Mouse (Mus musculus): ENCODE measurements around the gene Hspb2. TPM values are rescaled to one million over a fixed set of nuclear protein-coding genes. Genes with fewer than 3 reads are reported as not detected.

Hspb2 gene
- polyA plus RNA-seq, 1 experiment, result 249 TPM

GRCm38 (mm10) chr9:50767531-50768106 lies 15.5 kb upstream of the Hspb2 start:
- H3ac ChIP-seq (ENCODE audit: control insufficient read depth, insufficient read length), result peak overlapping the region; percentile 56
- no peaks in the 10 kb centered on the region for H3K27me3 ChIP-seq (ENCODE audit: control insufficient read depth, insufficient read depth, insufficient read length)

GRCm38 (mm10) chr9:50763331-50763730 lies 11.2 kb upstream of the Hspb2 start:
- no peaks in the 10 kb centered on the region for H3K79me2 ChIP-seq (ENCODE audit: control insufficient read depth, insufficient read depth)
- TF ChIP-seq TCF12 (IDR thresholded peaks at IDR 0.05; ENCODE audit: insufficient read depth, poor library complexity, severe bottlenecking) (no peak), USF1 (IDR thresholded peaks at IDR 0.05; ENCODE audit: low read depth) (no peak), CEBPB (IDR thresholded peaks at IDR 0.05; ENCODE audit: insufficient read depth, poor library complexity, severe bottlenecking) (no peak), TCF3 (IDR thresholded peaks at IDR 0.05; ENCODE audit: insufficient read length, low read depth) (no peak), E2F4 (IDR thresholded peaks at IDR 0.05; ENCODE audit: insufficient read depth) (no peak), MAX (IDR thresholded peaks at IDR 0.05; ENCODE audit: low read depth) (no peak), SRF (IDR thresholded peaks at IDR 0.05; ENCODE audit: control insufficient read depth, insufficient read length, low read depth) (no peak), REST (IDR thresholded peaks at IDR 0.05; ENCODE audit: insufficient read depth, insufficient read length) (no peak), MYOG (IDR thresholded peaks at IDR 0.05; ENCODE audit: control insufficient read depth in 1 of 3, insufficient read depth in 1 of 3, insufficient read length in 2 of 3, low read depth in 2 of 3) (no peak), POLR2AphosphoS2 (IDR thresholded peaks at IDR 0.05; ENCODE audit: insufficient read length, low read depth) (no peak), POLR2A (IDR thresholded peaks at IDR 0.05; ENCODE audit: insufficient read length, low read depth) (no peak), MYOD1 (IDR thresholded peaks at IDR 0.05; ENCODE audit: control insufficient read depth in 1 of 3, insufficient read length in 2 of 3, low read depth in 2 of 3) (no peak)
- H3ac ChIP-seq (ENCODE audit: control insufficient read depth, insufficient read length), result no peak overlapping the region
- no peaks in the 10 kb centered on the region for H3K27me3 ChIP-seq (ENCODE audit: control insufficient read depth, insufficient read depth, insufficient read length)
- no peaks in the 10 kb centered on the region for H3K36me3 ChIP-seq (ENCODE audit: control insufficient read depth, insufficient read depth)
- no peak overlapping the region for H3K4me3 ChIP-seq
- no peak overlapping the region for H3K4me2 ChIP-seq (ENCODE audit: low read depth)

More at GRCm38 (mm10) chr9:50767531-50768106, 15.5 kb upstream of the Hspb2 start:
- H3K4me2 ChIP-seq (ENCODE audit: low read depth), result peak overlapping the region; percentile 97
- H3K36me3 ChIP-seq (ENCODE audit: control insufficient read depth, insufficient read depth), result no peaks in the 10 kb centered on the region
- TF ChIP-seq E2F4 (IDR thresholded peaks at IDR 0.05; ENCODE audit: insufficient read depth) (no peak), USF1 (IDR thresholded peaks at IDR 0.05; ENCODE audit: low read depth) (no peak), POLR2AphosphoS2 (IDR thresholded peaks at IDR 0.05; ENCODE audit: insufficient read length, low read depth) (no peak)
- H3K4me3 ChIP-seq, result peak overlapping the region; percentile 49
- no peaks in the 10 kb centered on the region for H3K79me2 ChIP-seq (ENCODE audit: control insufficient read depth, insufficient read depth)

DNA sequence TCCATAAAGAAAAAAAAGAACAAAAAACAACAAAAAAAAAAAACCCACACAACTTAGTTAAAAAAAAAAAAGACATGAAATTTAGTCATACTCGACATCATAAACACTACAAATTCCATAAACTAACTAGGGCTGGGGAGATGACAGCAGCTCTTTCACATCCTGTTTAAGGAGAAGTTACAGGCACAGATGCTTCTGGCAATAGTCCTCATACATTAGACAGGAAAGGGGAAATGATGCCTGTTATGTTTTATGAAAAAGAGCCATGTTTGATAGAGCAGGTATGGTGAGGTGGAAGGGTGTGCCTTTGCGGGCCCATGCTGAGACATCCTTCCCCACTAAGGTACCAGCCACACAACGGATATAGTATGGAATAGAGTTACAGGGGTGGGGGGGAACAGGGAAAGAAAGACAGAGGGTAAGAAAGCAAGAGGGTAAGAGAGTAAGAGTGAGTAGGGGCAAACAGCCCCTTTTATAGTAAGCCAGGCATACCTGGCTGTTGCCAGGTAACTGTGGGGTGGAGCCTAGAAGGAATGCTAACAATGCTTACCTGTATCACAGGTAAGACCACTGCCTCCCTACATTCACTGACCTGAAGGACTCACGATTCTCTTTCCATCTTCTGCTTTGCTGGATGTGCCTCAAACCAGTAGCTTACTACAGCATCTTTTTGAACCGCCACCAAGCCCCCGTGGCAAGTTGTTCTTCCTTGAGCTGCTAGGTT lies 9.5 kb upstream of the Hspb2 start:
- Histone ChIP-seq H3ac (ENCODE audit: control insufficient read depth, insufficient read length) (no peak overlapping the region), H3K36me3 (ENCODE audit: control insufficient read depth, insufficient read depth) (peaks cover 5% of the 10 kb centered on the region), H3K4me2 (ENCODE audit: low read depth) (no peak overlapping the region), H3K27me3 (ENCODE audit: control insufficient read depth, insufficient read depth, insufficient read length) (no peaks in the 10 kb centered on the region), H3K79me2 (ENCODE audit: control insufficient read depth, insufficient read depth) (no peaks in the 10 kb centered on the region), H3K4me3 (no peak overlapping the region)
- TF ChIP-seq TCF12 (IDR thresholded peaks at IDR 0.05; ENCODE audit: insufficient read depth, poor library complexity, severe bottlenecking) (no peak), REST (IDR thresholded peaks at IDR 0.05; ENCODE audit: insufficient read depth, insufficient read length) (no peak), E2F4 (IDR thresholded peaks at IDR 0.05; ENCODE audit: insufficient read depth) (no peak)

GRCm38 (mm10) chr9:50756711-50757110 lies 4.6 kb upstream of the Hspb2 start:
- Histone ChIP-seq H3K36me3 (ENCODE audit: control insufficient read depth, insufficient read depth) (peaks cover 12% of the 10 kb centered on the region), H3K79me2 (ENCODE audit: control insufficient read depth, insufficient read depth) (no peaks in the 10 kb centered on the region), H3K4me2 (ENCODE audit: low read depth) (no peak overlapping the region), H3ac (ENCODE audit: control insufficient read depth, insufficient read length) (no peak overlapping the region), H3K27me3 (ENCODE audit: control insufficient read depth, insufficient read depth, insufficient read length) (no peaks in the 10 kb centered on the region), H3K4me3 (no peak overlapping the region)
- TF ChIP-seq MAX (IDR thresholded peaks at IDR 0.05; ENCODE audit: low read depth) (no peak), USF1 (IDR thresholded peaks at IDR 0.05; ENCODE audit: low read depth) (no peak), MYOG (IDR thresholded peaks at IDR 0.05; ENCODE audit: control insufficient read depth in 1 of 3, insufficient read depth in 1 of 3, insufficient read length in 2 of 3, low read depth in 2 of 3) (no peak), POLR2AphosphoS2 (IDR thresholded peaks at IDR 0.05; ENCODE audit: insufficient read length, low read depth) (no peak), TCF12 (IDR thresholded peaks at IDR 0.05; ENCODE audit: insufficient read depth, poor library complexity, severe bottlenecking) (no peak), CEBPB (IDR thresholded peaks at IDR 0.05; ENCODE audit: insufficient read depth, poor library complexity, severe bottlenecking) (no peak), SRF (IDR thresholded peaks at IDR 0.05; ENCODE audit: control insufficient read depth, insufficient read length, low read depth) (no peak), POLR2A (IDR thresholded peaks at IDR 0.05; ENCODE audit: insufficient read length, low read depth) (no peak), TCF3 (IDR thresholded peaks at IDR 0.05; ENCODE audit: insufficient read length, low read depth) (no peak)

DNA sequence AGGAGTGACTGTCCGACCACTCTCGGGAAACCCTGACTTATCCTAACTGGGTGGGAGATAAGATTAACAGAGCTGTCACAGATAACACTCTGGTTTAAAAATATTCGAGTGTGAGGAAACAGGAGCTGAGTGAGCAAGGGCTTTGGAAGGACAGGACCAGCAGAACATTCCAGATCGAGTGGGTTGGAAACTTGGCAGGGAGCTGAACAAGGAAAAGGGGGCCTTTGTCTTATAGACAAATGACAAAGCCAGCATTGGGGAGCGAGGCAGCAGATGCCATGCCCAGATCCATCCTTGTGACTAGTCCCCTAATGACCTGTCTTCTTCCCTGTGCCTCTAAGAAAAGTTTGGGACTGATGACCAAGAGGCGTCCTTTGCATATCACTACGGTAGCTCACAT lies 1.8 kb upstream of the Hspb2 start:
- peak overlapping the region; percentile 76 for H3K4me3 ChIP-seq
- H3ac ChIP-seq (ENCODE audit: control insufficient read depth, insufficient read length), result peak overlapping the region; percentile 45
- peak overlapping the region; percentile 87 for H3K4me2 ChIP-seq (ENCODE audit: low read depth)
- peaks cover 10% of the 10 kb centered on the region for H3K79me2 ChIP-seq (ENCODE audit: control insufficient read depth, insufficient read depth)
- H3K27me3 ChIP-seq (ENCODE audit: control insufficient read depth, insufficient read depth, insufficient read length), result no peaks in the 10 kb centered on the region
- TF ChIP-seq MYOG (IDR thresholded peaks at IDR 0.05; ENCODE audit: control insufficient read depth in 1 of 3, insufficient read depth in 1 of 3, insufficient read length in 2 of 3, low read depth in 2 of 3), result no peak
- no peak for TF ChIP-seq SRF (IDR thresholded peaks at IDR 0.05; ENCODE audit: control insufficient read depth, insufficient read length, low read depth)
- TF ChIP-seq MAX (IDR thresholded peaks at IDR 0.05; ENCODE audit: low read depth), result no peak
- TF ChIP-seq POLR2A (IDR thresholded peaks at IDR 0.05; ENCODE audit: insufficient read length, low read depth), result no peak
- no peak for TF ChIP-seq E2F4 (IDR thresholded peaks at IDR 0.05; ENCODE audit: insufficient read depth)
- TF ChIP-seq CEBPB (IDR thresholded peaks at IDR 0.05; ENCODE audit: insufficient read depth, poor library complexity, severe bottlenecking), result no peak
- H3K36me3 ChIP-seq (ENCODE audit: control insufficient read depth, insufficient read depth), result peaks cover 12% of the 10 kb centered on the region
